Mouse (Mus musculus): Measurements from ENCODE around the gene Rab36. TPM values are rescaled to one million over a fixed set of nuclear protein-coding genes. Genes with fewer than 3 reads are reported as not detected.
"Not testable (repeated sequence)": the region's sequence is repeated elsewhere in the genome, so short reads cannot be mapped to it uniquely, and the experiment has no call there.

Gene Rab36
- polyA plus RNA-seq, 1 experiment from 2014 or later: 5.6 TPM

- Histone ChIP-seq H3K36me3 (no peaks in the 10 kb centered on the region), H3K4me1 (replicated peaks) (no peaks in the 10 kb centered on the region), H3K4me3 (replicated peaks) (no peak overlapping the region), H3K4me2 (replicated peaks) (no peak overlapping the region), H3K27ac (no peak overlapping the region), H3K27me3 (replicated peaks) (no peaks in the 10 kb centered on the region), H3K9me3 (no peaks in the 10 kb centered on the region), H3K9ac (no peak overlapping the region)
- WGBS: 28% methylated on average over 2 of the region's 2 CpGs
- no peak for ATAC-seq
Observed at GRCm38 (mm10) chr10:75020271-75020670, 16.6 kb upstream of the Rab36 start.

DNA sequence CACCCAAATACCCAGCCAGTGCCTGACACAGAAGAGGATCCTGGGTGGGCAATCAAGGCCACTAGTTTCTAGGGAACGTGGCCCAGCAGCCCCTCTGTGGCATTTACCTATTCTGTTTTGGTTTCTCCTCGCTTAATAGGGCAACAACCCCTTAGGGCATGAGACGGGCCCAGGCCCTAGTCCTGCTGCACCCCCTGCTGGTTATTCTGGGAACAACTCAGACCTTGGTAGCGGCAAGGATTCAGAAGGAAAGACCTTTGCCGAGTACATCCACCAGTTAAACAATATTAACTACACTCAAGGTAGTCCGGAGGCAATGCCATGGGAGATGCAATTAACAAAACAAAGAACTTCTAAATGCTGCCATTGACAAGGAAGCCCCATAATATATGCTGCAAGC, 15.7 kb upstream of the Rab36 start:
- H3K9ac ChIP-seq: no peak overlapping the region
- H3K36me3 ChIP-seq: no peaks in the 10 kb centered on the region
- no peak overlapping the region for H3K4me3 ChIP-seq (replicated peaks)
- H3K4me1 ChIP-seq (replicated peaks): no peaks in the 10 kb centered on the region
- H3K27me3 ChIP-seq (replicated peaks): no peaks in the 10 kb centered on the region
- no peak overlapping the region for H3K27ac ChIP-seq
- no peak overlapping the region for H3K4me2 ChIP-seq (replicated peaks)
- WGBS: 13% methylated on average over 6 of the region's 6 CpGs
- no peaks in the 10 kb centered on the region for H3K9me3 ChIP-seq
- ATAC-seq: peak; percentile 68; the same call in 1 of the 2 replicates

GRCm38 (mm10) chr10:75026491-75026890, 10.4 kb upstream of the Rab36 start:
- Histone ChIP-seq H3K4me3 (replicated peaks) (no peak overlapping the region), H3K9ac (no peak overlapping the region), H3K36me3 (no peaks in the 10 kb centered on the region), H3K4me1 (replicated peaks) (no peaks in the 10 kb centered on the region), H3K9me3 (no peaks in the 10 kb centered on the region), H3K27ac (no peak overlapping the region), H3K27me3 (replicated peaks) (no peaks in the 10 kb centered on the region), H3K4me2 (replicated peaks) (no peak overlapping the region)
- WGBS: 71% methylated on average over 8 of the region's 8 CpGs
- ATAC-seq: no peak

GRCm38 (mm10) chr10:75028743-75029142, 8.1 kb upstream of the Rab36 start:
- peaks cover 4% of the 10 kb centered on the region for H3K4me1 ChIP-seq (replicated peaks)
- no peak overlapping the region for H3K4me3 ChIP-seq (replicated peaks)
- H3K27ac ChIP-seq: no peak overlapping the region
- H3K4me2 ChIP-seq (replicated peaks): no peak overlapping the region
- H3K27me3 ChIP-seq (replicated peaks): no peaks in the 10 kb centered on the region
- no peak overlapping the region for H3K9ac ChIP-seq
- 79% methylated on average over 8 of the region's 8 CpGs for WGBS
- no peaks in the 10 kb centered on the region for H3K36me3 ChIP-seq
- no peaks in the 10 kb centered on the region for H3K9me3 ChIP-seq
- no peak for ATAC-seq

- H3K4me2 ChIP-seq (replicated peaks): no peak overlapping the region
- H3K27ac ChIP-seq: no peak overlapping the region
- no peak for ATAC-seq
- WGBS: 93% methylated on average over 3 of the region's 3 CpGs
- H3K9ac ChIP-seq: no peak overlapping the region
- H3K4me3 ChIP-seq (replicated peaks): no peak overlapping the region
- H3K9me3 ChIP-seq: no peaks in the 10 kb centered on the region
- H3K36me3 ChIP-seq: no peaks in the 10 kb centered on the region
- peaks cover 4% of the 10 kb centered on the region for H3K4me1 ChIP-seq (replicated peaks)
- H3K27me3 ChIP-seq (replicated peaks): no peaks in the 10 kb centered on the region
Observed at GRCm38 (mm10) chr10:75029677-75030076, 7.2 kb upstream of the Rab36 start.

- no peaks in the 10 kb centered on the region for H3K9me3 ChIP-seq
- H3K4me2 ChIP-seq (replicated peaks): no peak overlapping the region
- peaks cover 4% of the 10 kb centered on the region for H3K4me1 ChIP-seq (replicated peaks)
- no peaks in the 10 kb centered on the region for H3K36me3 ChIP-seq
- H3K9ac ChIP-seq: no peak overlapping the region
- ATAC-seq: no peak
- 81% methylated on average over 3 of the region's 3 CpGs for WGBS
- no peaks in the 10 kb centered on the region for H3K27me3 ChIP-seq (replicated peaks)
- no peak overlapping the region for H3K27ac ChIP-seq
- no peak overlapping the region for H3K4me3 ChIP-seq (replicated peaks)
Observed at GRCm38 (mm10) chr10:75030234-75030633, 6.6 kb upstream of the Rab36 start.

- H3K27me3 ChIP-seq (replicated peaks): no peaks in the 10 kb centered on the region
- no peaks in the 10 kb centered on the region for H3K9me3 ChIP-seq
- H3K4me3 ChIP-seq (replicated peaks): no peak overlapping the region
- peaks cover 4% of the 10 kb centered on the region for H3K4me1 ChIP-seq (replicated peaks)
- no peak overlapping the region for H3K9ac ChIP-seq
- no peak overlapping the region for H3K27ac ChIP-seq
- WGBS: 47% methylated on average over 5 of the region's 5 CpGs
- no peaks in the 10 kb centered on the region for H3K36me3 ChIP-seq
- H3K4me2 ChIP-seq (replicated peaks): no peak overlapping the region
- ATAC-seq: no peak
Observed at GRCm38 (mm10) chr10:75031345-75032114, 5.3 kb upstream of the Rab36 start.

DNA sequence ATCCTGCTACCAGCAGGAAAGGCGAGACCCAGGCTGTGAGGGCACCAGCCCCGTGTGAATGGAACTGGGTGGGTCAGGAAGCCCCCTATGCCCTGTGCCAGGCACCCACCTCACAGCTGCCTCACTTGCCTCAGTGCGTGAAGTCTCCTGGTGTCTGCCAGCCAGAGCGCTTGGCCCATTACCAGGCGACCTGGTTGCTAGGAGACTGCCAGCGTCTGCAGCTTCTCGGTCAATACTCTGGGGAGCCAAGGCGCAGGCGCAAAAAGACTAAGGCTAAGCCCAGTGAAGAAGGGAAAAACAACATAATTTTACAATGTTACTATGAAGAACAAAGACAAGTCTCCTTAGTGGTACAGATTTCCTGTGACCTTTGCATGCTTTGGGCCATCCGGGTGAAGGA, 4.5 kb upstream of the Rab36 start, which contains the start of gene Rsph14:
Rsph14 (minus strand) TSS at position 192 of the 400 bp plus-strand sequence.
- peaks cover 12% of the 10 kb centered on the region for H3K4me1 ChIP-seq (replicated peaks)
- H3K4me2 ChIP-seq (replicated peaks): no peak within 1 kb of the TSS
- no peaks in the 10 kb centered on the region for H3K36me3 ChIP-seq
- H3K9me3 ChIP-seq: no peaks in the 10 kb centered on the region
- no peak within 1 kb of the TSS for H3K9ac ChIP-seq
- WGBS: 20% methylated on average over 10 of the region's 10 CpGs
- ATAC-seq: no peak
- H3K4me3 ChIP-seq (replicated peaks): no peak within 1 kb of the TSS
- H3K27ac ChIP-seq: no peak within 1 kb of the TSS
- H3K27me3 ChIP-seq (replicated peaks): no peaks in the 10 kb centered on the region

DNA sequence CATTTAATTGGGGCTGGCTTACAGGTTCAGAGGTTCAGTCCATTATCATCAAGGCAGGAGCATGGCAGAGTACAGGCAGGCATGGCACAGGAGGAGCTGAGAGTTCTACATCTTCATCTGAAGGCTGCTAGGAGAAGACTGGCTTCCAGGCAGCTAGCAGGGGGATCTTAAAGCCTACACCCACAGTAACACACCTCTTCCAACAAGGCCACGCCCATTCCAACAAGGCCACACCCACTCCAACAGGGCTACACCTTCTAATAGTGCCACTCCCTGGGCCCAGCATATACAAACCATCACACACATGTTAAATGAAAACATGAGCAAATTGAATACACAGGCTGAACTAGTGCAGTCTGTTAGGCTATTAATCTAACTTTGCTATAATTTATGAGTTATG, 5.2 kb downstream of the Rab36 start:
- H3K9ac ChIP-seq; H3K4me2 ChIP-seq (replicated peaks); H3K27me3 ChIP-seq (replicated peaks); H3K36me3 ChIP-seq; H3K9me3 ChIP-seq; ATAC-seq; H3K27ac ChIP-seq; H3K4me1 ChIP-seq (replicated peaks); H3K4me3 ChIP-seq (replicated peaks): not testable (repeated sequence)
- 0% methylated on average over 1 of the region's 1 CpGs for WGBS

DNA sequence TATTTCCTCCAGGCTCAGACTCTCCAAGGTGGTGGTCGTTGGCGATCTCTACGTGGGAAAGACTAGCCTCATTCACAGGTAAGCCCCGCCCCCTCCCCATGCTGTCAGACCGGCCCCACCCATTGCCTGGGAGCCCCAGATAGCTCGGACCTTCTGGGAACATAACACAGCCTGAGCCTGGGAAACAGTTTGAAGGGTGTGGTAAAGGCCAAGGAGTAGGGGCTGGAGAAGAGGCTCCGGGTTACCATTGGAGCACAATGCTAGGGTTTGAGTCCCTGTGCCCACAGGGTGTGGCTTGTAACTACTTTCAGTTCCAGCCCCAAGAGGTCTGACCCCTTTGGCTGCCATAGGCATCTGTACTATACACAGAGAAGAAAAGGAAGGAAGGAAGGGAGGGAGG, 7.6 kb downstream of the Rab36 start:
- Histone ChIP-seq H3K4me2 (replicated peaks) (no peak overlapping the region), H3K9ac (no peak overlapping the region), H3K27me3 (replicated peaks) (no peaks in the 10 kb centered on the region), H3K4me1 (replicated peaks) (peaks cover 2% of the 10 kb centered on the region; the same call in 1 of the 2 replicates), H3K36me3 (peaks cover 3% of the 10 kb centered on the region; the same call in 1 of the 2 replicates), H3K9me3 (no peaks in the 10 kb centered on the region), H3K27ac (no peak overlapping the region), H3K4me3 (replicated peaks) (no peak overlapping the region)
- 29% methylated on average over 7 of the region's 7 CpGs for WGBS
- peak; percentile 39 for ATAC-seq

- Histone ChIP-seq H3K4me3 (replicated peaks) (no peak overlapping the region), H3K36me3 (peaks cover 3% of the 10 kb centered on the region; the same call in 1 of the 2 replicates), H3K4me2 (replicated peaks) (no peak overlapping the region), H3K9ac (no peak overlapping the region), H3K27me3 (replicated peaks) (no peaks in the 10 kb centered on the region), H3K27ac (no peak overlapping the region), H3K9me3 (no peaks in the 10 kb centered on the region), H3K4me1 (replicated peaks) (peaks cover 2% of the 10 kb centered on the region; the same call in 1 of the 2 replicates)
- ATAC-seq: no peak
- 91% methylated on average over 15 of the region's 15 CpGs for WGBS
Observed at GRCm38 (mm10) chr10:75045831-75046230, 9.0 kb downstream of the Rab36 start.

- H3K27me3 ChIP-seq (replicated peaks): no peaks in the 10 kb centered on the region
- no peak overlapping the region for H3K4me2 ChIP-seq (replicated peaks)
- peaks cover 2% of the 10 kb centered on the region; the same call in 1 of the 2 replicates for H3K4me1 ChIP-seq (replicated peaks)
- ATAC-seq: no peak
- H3K9me3 ChIP-seq: no peaks in the 10 kb centered on the region
- H3K9ac ChIP-seq: no peak overlapping the region
- 94% methylated on average over 7 of the region's 7 CpGs for WGBS
- peaks cover 3% of the 10 kb centered on the region; the same call in 1 of the 2 replicates for H3K36me3 ChIP-seq
- H3K27ac ChIP-seq: no peak overlapping the region
- H3K4me3 ChIP-seq (replicated peaks): no peak overlapping the region
Observed at GRCm38 (mm10) chr10:75048711-75049110, 11.9 kb downstream of the Rab36 start.

Data from intestine, embryonic 15.5 days (tissue).